Mouse (Mus musculus) myocyte (in vitro differentiated cells): ENCODE measurements around the gene Stradb.

Experiments used
- CEBPB ChIP-seq: IDR thresholded peaks from 2 replicates; pipeline ENCODE4 v1.6.1; 2011; ENCODE audit warnings: mild to moderate bottlenecking, moderate library complexity; ENCODE audit not compliant: poor library complexity, insufficient read depth, severe bottlenecking
- E2F4 ChIP-seq: IDR thresholded peaks from one replicate; pipeline ENCODE4 v1.6.1; 2011; ENCODE audit warnings: mild to moderate bottlenecking, control low read depth, moderate library complexity; ENCODE audit not compliant: insufficient read depth
- MAX ChIP-seq: IDR thresholded peaks from one replicate; pipeline ENCODE4 v1.6.1; 2011; ENCODE audit warnings: low read depth, mild to moderate bottlenecking, control low read depth
- MYOD1 ChIP-seq, 3 experiments: IDR thresholded peaks; one replicate each; pipeline ENCODE4 v1.6.1; 2011; ENCODE audit warnings: control low read depth in 2 of 3, low read depth in 2 of 3, mild to moderate bottlenecking in 2 of 3, moderate library complexity in 1 of 3; ENCODE audit not compliant: insufficient read length in 2 of 3, control insufficient read depth in 1 of 3
- MYOG ChIP-seq, 3 experiments: IDR thresholded peaks; one replicate each; pipeline ENCODE4 v1.6.1; 2011; ENCODE audit warnings: control low read depth in 2 of 3, low read depth in 2 of 3, mild to moderate bottlenecking in 2 of 3; ENCODE audit not compliant: insufficient read length in 2 of 3, control insufficient read depth in 1 of 3, insufficient read depth in 1 of 3
- POLR2A ChIP-seq: IDR thresholded peaks from one replicate; pipeline ENCODE4 v1.6.1; 2011; ENCODE audit warnings: low read depth, mild to moderate bottlenecking, control low read depth, moderate library complexity; ENCODE audit not compliant: insufficient read length
- POLR2AphosphoS2 ChIP-seq: IDR thresholded peaks from one replicate; pipeline ENCODE4 v1.6.1; 2011; ENCODE audit warnings: low read depth, control low read depth; ENCODE audit not compliant: insufficient read length
- REST ChIP-seq: IDR thresholded peaks from one replicate; pipeline ENCODE4 v1.6.1; 2011; ENCODE audit warnings: mild to moderate bottlenecking, control low read depth, moderate library complexity; ENCODE audit not compliant: insufficient read depth, insufficient read length
- SRF ChIP-seq: IDR thresholded peaks from one replicate; pipeline ENCODE4 v1.6.1; 2011; ENCODE audit warnings: low read depth; ENCODE audit not compliant: control insufficient read depth, insufficient read length
- TCF12 ChIP-seq: IDR thresholded peaks from one replicate; pipeline ENCODE4 v1.6.1; 2011; ENCODE audit warnings: mild to moderate bottlenecking, control low read depth; ENCODE audit not compliant: poor library complexity, insufficient read depth, severe bottlenecking
- TCF3 ChIP-seq: IDR thresholded peaks from one replicate; pipeline ENCODE4 v1.6.1; 2011; ENCODE audit warnings: low read depth, control low read depth; ENCODE audit not compliant: insufficient read length
- USF1 ChIP-seq: IDR thresholded peaks from one replicate; pipeline ENCODE4 v1.6.1; 2011; ENCODE audit warnings: low read depth, mild to moderate bottlenecking, control low read depth, moderate library complexity

DNA sequence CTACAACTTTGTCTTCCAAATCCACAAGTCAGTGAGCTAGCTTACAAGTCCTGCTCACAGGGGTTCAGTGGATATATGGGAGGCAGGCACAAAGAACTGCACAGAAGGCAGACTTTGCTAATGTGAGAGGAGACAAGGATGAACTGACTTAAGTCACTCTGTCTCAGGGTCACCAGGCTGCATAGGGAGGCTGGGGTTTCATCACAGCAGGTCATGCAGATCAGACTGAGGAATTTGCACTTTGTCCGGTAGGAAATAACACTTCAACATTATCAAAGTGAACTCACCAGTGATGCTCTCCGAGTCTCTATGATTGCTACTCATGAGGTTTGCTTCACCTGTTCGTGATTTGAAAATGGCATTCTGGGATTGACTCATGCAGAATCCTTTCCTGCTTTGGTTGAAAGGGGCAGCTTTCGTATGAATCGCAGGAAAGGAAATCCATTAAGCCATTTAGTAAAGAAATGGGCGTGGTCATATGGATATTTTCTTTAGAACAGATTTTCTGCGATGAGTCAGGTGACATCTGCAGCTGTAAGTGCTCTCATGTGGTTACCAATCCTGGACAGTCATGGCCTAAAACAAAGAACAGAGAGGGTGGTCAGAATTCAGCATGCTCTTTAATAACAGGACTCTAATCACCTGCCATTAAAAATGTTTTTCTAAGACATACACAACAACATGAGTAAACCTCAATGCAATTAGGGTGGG, 27.2 kb upstream of the Stradb start:
- TF ChIP-seq E2F4 (no peak), POLR2A (no peak), MAX (no peak), TCF12 (no peak), USF1 (peak; percentile 40), POLR2AphosphoS2 (no peak), MYOD1 (IDR thresholded peaks at IDR 0.05; ENCODE audit: control insufficient read depth in 1 of 3, insufficient read length in 2 of 3, low read depth in 2 of 3) (no peak), SRF (no peak), MYOG (IDR thresholded peaks at IDR 0.05; ENCODE audit: control insufficient read depth in 1 of 3, insufficient read depth in 1 of 3, insufficient read length in 2 of 3, low read depth in 2 of 3) (no peak), CEBPB (no peak), TCF3 (no peak), REST (no peak)
